Mouse (Mus musculus): ENCODE measurements at regions not wholly inside any gene's neighbourhood (a gene's known extent, or its start where the extent isn't known, plus 50 kb on each side); places are given as distances from the start of the nearest gene placed in this dataset.

DNA sequence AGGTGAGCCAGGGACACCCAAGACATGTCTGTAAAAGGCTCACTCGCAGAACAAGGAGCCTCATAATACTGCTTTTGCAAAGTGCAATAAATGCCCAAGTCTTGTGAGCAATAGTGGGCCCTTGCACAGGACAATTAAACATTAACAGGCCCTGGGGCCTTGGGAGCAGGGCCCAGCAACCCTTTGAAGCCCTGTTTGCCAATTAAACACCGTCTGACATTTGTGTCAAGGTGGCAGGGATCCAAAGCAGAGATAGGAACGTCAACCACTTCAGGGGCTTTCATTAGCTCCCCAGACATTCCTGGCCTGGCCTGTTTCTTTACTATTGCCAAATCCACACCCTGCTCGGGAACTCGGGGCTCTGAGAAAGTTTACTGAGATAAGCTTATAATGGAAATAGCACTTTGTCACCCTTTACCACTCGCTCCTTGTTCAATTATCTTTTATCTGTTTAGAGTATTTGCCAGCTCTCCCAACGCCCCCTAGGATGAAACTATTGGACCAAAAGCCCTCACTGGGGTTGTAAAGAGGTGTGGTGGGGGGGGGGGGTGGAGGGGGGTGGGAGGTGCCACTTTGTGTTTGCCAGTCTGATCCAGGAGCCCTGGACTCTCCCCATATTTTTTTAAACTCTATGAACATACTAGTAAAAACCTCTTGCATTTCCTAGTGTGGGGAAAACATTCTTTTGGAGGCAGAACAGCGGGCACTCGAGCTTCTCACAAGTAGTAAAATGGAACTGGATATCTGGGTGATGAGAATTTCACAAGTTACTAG lies 247.4 kb downstream of the Fam49a start:
- no peak for DNase-seq (ENCODE audit: low read depth, low spot score)

DNA sequence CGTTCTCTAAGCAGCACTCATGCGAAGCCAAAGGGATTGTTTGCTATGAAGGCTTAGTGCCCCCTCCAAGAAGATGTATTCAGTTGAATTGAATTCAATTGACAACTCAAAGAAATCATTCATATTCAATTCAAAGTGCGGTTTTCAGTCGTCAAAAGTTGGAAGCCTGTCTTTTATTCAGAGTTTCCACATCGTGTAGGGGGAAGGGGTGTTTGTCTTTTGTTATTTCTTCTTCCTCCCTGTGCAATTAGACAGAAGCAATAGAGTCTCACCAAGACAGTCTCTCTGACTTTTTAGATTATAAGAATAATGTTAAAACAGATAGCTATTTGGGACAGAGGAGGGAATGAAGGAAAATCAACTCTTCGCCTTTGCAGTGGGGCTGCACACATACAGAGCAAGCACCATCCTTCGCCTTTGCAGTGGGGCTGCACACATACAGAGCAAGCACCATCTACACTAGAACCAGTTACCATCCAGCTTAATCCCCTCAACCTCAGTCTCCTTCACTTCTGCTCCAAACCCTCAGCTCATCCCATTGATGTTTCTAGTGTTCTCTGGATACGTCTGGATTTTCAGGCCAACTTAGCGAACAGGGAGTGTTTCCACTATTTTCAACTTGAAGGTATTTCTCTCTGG lies 246.7 kb downstream of the Fam49a start:
- DNase-seq (ENCODE audit: low read depth, low spot score) = no peak

DNA sequence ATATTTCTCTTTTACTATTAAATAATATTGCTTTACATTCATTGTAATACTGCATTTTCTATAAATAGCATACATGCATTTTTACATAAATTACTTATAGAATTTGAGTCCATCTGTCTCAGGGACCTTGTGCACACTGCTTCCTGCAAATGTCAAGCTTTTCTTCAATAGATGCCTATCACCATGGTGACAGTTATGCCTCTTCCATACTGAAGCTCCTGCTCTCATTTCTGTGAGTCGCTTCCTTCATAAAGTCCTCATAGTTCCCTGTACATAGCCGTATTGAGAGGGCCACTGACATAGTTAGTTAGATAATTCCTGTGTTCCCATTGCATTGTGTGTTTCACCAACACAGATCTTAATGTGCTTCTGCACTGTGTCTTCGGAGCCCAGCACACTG lies 244.7 kb downstream of the Fam49a start:
- no peak for DNase-seq (ENCODE audit: low read depth, low spot score)

DNA sequence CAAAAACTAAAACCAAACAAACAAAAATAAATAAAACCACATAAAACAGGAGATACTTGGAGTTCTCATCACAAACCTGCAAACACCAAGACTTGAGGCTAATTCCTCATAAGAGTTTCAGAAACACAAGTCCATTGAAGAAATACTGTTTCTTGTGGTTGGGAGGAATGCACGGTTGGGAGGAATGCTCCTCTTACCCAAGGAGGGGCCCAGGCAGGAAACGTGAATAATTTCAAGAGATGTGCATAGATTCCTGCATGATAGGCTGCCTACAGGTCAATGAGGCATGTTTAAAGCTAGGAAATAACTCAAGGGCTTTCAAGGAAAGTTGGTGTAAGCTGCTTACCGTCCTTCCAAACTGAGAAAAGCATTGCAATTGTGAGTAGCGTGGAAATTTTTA lies 243.7 kb downstream of the Fam49a start:
- DNase-seq (ENCODE audit: low read depth, low spot score) = no peak

DNA sequence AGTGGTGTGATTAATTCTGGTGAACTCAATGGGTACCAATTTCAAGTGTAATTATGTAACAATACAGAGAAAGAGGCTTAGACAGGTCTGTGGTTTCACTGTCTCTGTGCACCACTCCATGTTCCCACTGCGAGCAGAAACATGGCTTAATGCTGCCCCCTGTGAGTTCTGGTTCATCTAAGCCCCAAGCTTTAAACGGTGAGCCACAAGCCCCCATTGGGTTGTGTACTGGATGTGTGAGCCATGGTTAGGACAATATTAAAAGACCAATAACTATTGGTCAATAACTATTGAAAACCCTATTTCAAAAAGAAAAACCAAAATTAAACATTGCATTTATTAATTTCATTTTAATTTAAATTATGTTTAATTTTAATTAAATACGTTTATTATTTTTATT lies 238.0 kb downstream of the Fam49a start:
- DNase-seq (ENCODE audit: low read depth, low spot score) = no peak

DNA sequence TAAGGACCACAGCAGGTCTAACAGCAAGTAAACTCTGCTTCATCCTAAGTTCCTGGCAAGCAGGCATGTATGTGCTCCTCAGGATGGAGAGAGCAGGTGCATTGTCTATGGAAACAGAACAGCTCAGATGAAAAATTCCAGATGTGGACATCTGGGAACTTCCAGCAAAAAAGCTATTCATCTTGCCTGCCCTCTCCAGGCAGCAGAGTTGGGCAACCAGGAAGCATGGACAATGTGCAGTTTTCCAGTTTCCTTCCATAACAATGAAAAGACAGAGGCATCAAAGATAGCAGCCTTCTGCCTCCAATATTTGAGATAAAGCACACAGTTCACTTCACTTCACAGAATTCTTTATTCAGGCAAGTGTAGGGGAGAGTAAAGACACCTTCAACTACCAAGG lies 236.7 kb downstream of the Fam49a start:
- no peak for DNase-seq (ENCODE audit: low read depth, low spot score)

DNA sequence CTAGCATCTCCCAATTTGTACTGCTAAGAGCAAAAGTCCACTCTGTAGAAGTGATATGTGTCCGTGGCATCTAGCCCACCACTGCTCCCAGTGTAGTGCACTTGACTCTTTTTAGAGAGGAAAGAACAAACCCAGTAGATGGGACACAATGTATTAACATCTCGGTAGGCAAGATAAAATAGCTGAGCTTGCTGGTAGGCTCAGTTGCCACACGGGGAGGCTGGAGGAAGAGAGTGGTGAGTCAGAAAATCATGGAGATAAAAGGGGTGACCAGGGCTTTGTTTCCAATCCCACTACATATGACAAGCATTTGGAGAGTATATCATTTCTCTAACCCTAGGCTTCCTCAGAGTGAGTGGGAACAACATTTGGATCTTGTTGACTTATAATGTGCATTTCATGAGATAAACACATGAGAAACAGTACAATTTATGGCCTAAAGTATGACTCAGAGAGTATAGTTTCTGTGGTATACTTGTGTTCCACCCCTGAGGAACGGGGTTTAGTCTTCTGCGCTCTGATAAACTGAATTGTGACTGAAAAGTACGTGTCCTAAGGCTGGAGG lies 235.4 kb downstream of the Fam49a start:
- DNase-seq (ENCODE audit: low read depth, low spot score) = no peak

DNA sequence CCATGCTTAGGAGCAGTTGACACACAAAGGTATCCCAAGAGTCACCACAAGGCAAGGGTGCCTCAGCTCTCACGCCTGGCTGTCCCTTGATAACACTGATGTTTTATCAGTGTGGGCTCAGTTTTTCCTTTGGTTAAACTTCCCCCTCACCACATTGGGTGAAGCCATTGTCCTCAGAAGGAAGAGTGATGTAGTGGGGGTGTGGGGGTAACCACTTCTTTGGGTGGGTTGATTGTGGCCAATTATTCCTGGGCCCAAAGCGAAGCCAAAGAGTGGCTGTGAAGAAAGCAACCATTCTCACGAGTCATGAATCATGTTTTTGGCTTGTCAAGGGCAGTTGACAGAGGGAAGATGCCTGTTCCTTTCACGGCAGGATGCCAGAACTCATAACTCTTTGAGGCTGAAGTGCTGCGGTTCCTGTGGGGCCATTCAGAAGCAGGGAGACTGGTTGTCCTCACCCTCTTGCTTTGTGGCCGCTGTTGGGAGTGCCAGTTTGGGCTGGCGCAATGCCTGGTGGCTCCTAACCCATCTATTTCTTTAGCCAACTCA lies 234.7 kb downstream of the Fam49a start:
- peak; percentile 12 for DNase-seq (ENCODE audit: low read depth, low spot score)

DNA sequence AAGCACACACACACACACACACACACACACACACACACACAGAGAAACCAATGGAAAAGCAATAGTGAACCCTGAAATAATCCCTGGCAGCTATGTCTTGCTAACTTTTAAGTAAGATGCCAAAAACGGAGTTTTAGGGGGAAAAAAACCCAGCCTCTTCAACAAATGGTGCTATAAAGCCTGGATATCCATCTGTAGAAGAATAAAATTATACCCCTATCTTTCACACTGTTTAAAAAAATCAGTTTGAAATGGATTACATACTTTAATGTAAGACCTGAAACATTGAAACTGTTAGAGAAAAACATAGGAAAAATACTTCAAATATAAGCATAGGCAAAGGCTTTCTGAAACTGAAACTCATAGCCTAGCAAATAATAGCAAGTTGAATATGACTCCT lies 228.2 kb downstream of the Fam49a start:
- no peak for DNase-seq (ENCODE audit: low read depth, low spot score)

DNA sequence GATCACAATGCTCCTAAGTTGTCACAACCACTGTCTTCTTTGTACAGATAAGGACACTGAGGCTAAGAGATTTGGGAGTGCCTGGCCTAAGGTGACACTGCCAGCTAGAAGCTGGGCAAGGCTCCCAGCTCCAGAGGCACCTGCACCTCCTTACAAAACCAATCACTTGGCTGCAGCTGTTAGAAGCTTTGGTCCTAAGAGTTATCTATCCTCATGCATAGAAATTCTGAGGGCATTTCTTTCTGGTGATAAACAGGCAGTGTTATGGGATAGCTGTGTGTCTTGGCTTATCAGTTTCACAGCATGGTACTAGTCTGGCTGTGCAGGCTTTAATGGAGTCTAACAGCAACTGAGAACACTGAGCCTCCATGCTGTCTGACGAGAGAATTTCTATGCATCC lies 226.2 kb downstream of the Fam49a start:
- no peak for DNase-seq (ENCODE audit: low read depth, low spot score)

DNA sequence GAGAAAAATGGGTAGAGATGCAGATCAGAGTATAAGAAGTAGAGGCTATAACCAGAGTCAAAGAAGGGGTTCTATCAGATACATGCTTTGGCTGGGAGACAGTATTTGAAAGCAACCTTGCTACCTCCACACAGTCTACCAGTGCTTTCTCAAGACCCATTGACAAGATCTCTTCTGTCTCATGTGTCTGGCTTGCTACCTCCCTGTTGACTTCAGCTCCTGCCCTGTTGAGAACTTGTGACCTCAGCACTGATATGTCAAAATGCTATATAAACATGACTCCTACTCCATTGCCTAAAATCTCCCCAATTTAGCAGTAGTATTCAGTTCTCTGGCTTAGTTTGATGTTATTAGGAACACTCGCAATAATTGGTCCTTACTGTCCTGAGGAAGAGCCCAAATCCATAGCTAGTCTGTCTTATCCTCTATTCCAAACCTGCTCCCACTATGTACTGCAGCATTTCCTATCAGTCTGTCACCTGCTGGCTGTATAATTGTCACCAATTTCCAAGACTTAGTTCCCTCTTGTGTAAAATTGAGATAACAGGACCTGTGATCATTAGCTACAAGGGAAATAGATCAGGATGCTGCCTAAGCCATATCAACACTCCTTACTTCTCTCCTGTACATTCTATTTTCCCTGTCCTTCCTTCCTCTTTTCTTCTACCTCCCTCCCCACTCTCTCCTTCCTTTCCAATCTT lies 224.9 kb downstream of the Fam49a start:
- no peak for DNase-seq (ENCODE audit: low read depth, low spot score)

DNA sequence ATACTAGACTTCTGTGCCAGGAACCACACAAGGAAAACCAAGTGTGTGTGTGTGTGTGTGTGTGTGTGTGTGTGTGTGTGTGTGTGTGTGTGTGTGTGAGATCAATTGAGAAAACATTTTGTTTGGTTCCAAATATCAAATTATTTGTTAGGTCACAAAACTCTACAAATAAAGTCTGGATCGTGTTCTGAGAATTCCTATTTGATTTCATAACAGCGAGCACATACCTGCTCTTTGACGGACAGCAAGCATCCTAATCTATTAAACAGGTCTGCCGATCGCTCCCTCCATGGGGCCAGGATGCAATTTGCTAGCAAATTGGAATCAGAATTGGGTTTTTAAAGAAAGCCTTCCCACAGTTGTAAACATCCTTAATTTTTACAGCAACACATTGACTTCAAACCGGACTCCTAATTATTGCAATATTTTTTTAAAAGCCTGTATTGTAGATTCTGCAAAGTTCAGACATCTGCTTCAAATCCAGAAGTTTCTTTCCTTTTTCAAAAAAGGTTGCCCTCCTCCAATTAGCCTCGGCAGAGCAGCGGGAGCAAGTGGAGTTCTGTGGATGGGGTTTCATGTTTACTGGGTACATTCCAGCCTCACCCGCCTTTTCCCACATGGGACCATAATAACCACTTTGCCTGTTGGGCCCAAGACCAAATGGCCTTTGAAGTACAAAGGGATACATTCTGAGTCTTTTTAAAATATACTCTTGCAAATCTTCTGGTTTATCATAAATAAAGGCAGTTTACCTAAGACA lies 223.2 kb downstream of the Fam49a start:
- no peak for DNase-seq (ENCODE audit: low read depth, low spot score)

DNA sequence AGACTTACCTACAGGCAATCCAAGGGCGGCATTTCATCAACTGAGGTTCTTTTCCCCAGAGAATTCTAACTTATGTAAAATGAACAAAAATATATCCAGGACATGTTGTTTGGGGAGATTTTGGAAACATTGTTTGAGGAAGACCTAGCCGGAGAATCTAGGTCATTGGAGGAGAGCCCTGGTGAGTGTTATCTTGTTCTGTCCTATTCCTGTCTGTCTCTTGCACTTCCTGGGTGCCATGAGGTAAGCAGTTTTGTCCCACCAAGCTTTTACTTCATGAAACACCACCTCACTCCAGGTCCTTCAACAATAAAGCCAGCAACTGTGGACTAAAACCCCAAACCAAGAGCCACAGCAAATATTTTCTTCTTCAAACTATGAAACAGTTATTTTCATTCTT lies 218.5 kb downstream of the Fam49a start:
- DNase-seq (ENCODE audit: low read depth, low spot score) = no peak

DNA sequence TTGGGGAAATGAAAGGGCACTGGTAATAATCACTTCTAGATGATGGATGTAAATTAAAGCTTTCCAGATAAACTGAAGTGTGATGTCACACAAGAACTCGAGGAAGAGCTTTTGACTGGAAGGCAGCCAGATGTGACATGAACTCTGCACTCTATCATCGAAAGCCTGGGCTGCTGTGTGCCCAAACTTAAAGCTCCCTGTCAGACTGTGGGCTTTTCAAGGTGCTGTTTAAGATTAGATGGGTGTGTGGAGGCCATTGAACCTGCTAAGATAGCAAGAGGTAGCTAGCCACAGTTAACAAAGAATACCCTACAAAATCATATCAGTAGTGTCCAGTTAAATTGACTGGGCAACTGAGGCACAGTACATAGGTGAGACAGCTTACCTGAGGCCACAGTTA lies 190.1 kb downstream of the Fam49a start:
- DNase-seq (ENCODE audit: low read depth, low spot score) = no peak

DNA sequence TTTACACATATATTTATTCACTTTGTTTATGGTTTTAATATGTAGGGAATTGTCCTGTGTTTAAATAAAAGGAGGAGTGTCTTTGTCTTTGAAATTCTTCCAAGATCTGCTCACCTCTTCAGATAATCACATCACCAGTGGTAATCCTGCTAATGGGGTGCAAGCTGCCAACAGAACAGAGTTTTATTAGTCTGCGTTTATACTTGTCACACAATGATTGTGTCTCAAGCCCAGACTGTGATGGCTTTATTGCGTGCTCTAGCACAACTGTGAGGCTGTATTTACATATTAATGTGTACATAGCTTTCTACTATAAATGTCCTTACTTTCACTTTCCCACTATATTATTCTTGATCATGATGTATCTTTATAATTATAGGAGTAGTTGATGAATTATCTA lies 184.8 kb downstream of the Fam49a start:
- DNase-seq (ENCODE audit: low read depth, low spot score) = no peak

DNA sequence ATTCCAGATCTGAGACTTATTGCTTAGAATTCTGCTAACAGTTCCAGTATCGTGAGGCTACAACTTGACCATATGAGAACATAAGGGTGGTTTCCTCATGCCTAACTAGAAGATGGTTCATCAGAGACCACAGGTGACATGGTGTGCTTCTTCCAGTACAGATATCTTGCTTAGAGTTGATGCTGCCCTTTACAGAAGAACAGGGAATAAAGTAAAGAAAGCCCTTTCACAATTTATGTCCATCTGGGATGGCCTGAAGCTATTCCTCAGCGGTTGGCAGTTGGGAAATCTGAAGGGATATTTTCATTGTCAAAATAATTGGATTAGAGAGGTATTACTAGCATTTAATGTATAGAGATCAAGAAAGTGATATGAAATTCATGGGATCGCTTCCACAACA lies 184.3 kb downstream of the Fam49a start:
- no peak for DNase-seq (ENCODE audit: low read depth, low spot score)

DNA sequence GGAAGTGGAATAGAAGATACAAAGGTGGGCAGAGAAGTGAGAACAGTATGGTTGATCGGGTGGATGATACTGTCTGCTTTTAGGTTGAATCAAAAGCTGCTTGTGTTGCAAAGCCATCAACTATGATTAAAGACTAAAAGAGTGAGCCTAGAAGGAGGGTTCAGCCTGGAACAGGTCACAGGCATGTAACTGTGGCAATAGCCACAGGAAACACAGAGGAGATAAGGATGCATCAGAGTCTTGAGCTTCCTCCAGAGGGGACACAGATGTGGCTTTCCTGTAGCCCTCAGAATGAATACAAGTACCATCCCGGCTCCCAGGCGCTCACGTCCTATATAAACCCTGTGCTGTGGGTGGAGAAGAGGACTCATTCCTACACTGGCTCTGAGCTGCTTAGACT lies 180.9 kb downstream of the Fam49a start:
- DNase-seq (ENCODE audit: low read depth, low spot score) = no peak

DNA sequence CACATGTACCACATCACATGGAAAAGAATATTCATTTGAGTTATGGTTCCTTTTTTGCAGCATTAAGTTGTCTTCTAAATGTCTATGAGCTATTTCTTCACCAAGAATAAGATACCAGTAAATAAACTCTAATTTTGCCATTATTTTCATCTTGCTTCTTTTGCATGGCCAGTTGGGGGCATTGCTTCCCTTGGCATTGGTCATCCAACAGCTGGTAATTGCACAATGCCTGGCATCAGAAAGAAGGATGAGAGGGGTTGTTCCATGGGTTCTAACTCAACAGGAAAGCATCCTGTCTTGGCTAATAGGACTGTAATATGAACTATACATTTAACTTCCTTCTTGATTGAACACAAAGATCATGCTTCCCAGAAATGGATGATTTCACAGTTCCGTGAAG lies 174.4 kb downstream of the Fam49a start:
- no peak for DNase-seq (ENCODE audit: low read depth, low spot score)

DNA sequence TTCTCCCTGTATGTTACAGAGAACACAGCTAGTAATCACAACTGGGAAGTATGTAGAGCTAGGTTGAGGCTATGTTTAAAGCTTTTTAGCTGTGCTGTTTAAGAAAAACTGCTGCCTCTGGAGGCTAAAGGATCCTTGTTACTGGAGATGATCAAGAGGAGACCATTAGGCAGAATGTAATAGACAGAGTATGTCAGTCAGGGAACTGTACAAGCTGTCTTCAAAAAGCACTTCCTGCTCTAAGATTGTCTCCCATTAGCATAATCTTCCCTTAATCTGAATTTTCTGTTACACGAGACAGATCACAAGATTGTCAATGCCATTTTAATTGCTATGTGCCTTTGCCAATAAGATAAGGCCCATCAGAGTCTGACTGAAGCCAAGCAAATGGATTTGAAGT lies 170.7 kb downstream of the Fam49a start:
- DNase-seq (ENCODE audit: low read depth, low spot score) = no peak
